Mouse (Mus musculus) spleen, adult 2 months (tissue): ENCODE measurements around the gene Pla2g12b.

Source experiments
- CTCF ChIP-seq: fragments of 200-500 bp; IDR thresholded peaks from 2 replicates; pipeline ENCODE4 v1.5.1; 2011; ENCODE audit warnings: mild to moderate bottlenecking, inconsistent platforms; ENCODE audit not compliant: insufficient read depth, insufficient read length, insufficient replicate concordance; ENCODE audit errors: extremely low read depth
- POLR2A ChIP-seq: fragments of 200-500 bp; IDR thresholded peaks from 2 replicates; pipeline ENCODE4 v1.6.1; 2011; ENCODE audit warnings: low read depth, low read length, inconsistent platforms

DNA sequence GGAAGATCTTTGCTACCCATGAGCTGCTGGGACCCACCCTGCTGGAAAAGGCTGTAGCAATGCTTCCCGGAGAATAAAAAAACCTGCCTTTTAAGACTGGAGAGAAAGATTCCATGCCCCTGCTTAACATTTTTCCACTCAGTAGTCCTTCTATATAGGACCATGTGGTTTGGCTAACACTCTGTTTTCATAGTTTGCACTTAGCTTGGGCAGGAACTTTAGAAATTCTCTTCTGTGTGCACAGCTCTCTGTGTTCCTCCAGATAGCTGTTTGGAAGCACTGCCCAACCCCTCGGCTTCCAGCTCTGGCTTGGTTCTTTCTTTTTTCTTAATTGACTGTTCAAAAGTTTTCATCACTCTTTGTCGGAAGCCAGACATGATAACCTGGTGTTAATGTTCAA, 13.2 kb downstream of the Pla2g12b start:
- TF ChIP-seq CTCF = no peak
- TF ChIP-seq POLR2A = no peak
